Mouse (Mus musculus) hindbrain, embryonic 11.5 days (tissue): ENCODE results near the gene Oprl1. TPM values are rescaled to one million over a fixed set of nuclear protein-coding genes. Genes with fewer than 3 reads are reported as not detected.

ENCODE experiments used
- ATAC-seq: fragments of 200-750 bp; cut with Nextera tagmentation; 2 replicates; pipeline ENCODE4 v1.8.0; 2017; ENCODE audit warnings: mild to moderate bottlenecking, moderate TSS enrichment, moderate library complexity; ENCODE audit not compliant: low FRiP score
- DNase-seq: peaks from one replicate; pipeline ENCODE4 v3.0.0-alpha.2; 2015; ENCODE audit warnings: low spot score
- H3K27ac ChIP-seq: fragments of 300-500 bp; sonication (generic); 2 replicates; pipeline ENCODE4 v1.5.1; 2014; ENCODE audit warnings: mild to moderate bottlenecking, low read depth, low read length
- H3K27me3 ChIP-seq: fragments of 300-500 bp; sonication (generic); 2 replicates; pipeline ENCODE4 v1.6.1; 2014; ENCODE audit warnings: mild to moderate bottlenecking, low read length, moderate library complexity, mixed read lengths; ENCODE audit not compliant: control insufficient read depth, insufficient read depth
- H3K36me3 ChIP-seq: fragments of 300-500 bp; sonication (generic); 2 replicates; pipeline ENCODE4 v1.6.1; 2014; ENCODE audit warnings: mild to moderate bottlenecking, low read length, moderate library complexity, mixed read lengths; ENCODE audit not compliant: control insufficient read depth, insufficient read depth
- H3K4me1 ChIP-seq: fragments of 300-500 bp; sonication (generic); replicated peaks from 2 replicates; pipeline ENCODE4 v1.6.1; 2014; ENCODE audit warnings: low read length, mixed read lengths; ENCODE audit not compliant: control insufficient read depth, insufficient read depth
- H3K4me2 ChIP-seq: fragments of 300-500 bp; sonication (generic); replicated peaks from 2 replicates; pipeline ENCODE4 v1.6.1; 2014; ENCODE audit warnings: mild to moderate bottlenecking, low read depth, low read length
- H3K4me3 ChIP-seq: fragments of 300-500 bp; sonication (generic); 2 replicates; pipeline ENCODE4 v1.5.1; 2014; ENCODE audit warnings: low read depth, low read length
- H3K9ac ChIP-seq: fragments of 300-500 bp; sonication (generic); 2 replicates; pipeline ENCODE4 v1.6.1; 2014; ENCODE audit warnings: low read depth, low read length
- H3K9me3 ChIP-seq: fragments of 300-500 bp; sonication (generic); 2 replicates; pipeline ENCODE4 v1.6.1; 2016; ENCODE audit warnings: low read length; ENCODE audit not compliant: control insufficient read depth
- WGBS: fragments of 180-500 bp; shearing (Covaris S2); extraction: QIAGEN DNeasy Blood & Tissue Kit; methylation state at CpG from one replicate; pipeline ENCODE4 v1.1.7; 2014; 5-methylcytosine and 5-hydroxymethylcytosine counted together
- polyA plus RNA-seq: library from polyadenylated mRNA; unstranded; fragments of >200 nt; fragmentation: Nextera tagmentation; extraction: Ambion mirVana; gene quantifications from 2 replicates; pipeline ENCODE4 v1.2.1, GENCODE M21; 2014

Oprl1 gene
- polyA plus RNA-seq, 1 experiment from 2014 or later: 21.6 TPM

DNA sequence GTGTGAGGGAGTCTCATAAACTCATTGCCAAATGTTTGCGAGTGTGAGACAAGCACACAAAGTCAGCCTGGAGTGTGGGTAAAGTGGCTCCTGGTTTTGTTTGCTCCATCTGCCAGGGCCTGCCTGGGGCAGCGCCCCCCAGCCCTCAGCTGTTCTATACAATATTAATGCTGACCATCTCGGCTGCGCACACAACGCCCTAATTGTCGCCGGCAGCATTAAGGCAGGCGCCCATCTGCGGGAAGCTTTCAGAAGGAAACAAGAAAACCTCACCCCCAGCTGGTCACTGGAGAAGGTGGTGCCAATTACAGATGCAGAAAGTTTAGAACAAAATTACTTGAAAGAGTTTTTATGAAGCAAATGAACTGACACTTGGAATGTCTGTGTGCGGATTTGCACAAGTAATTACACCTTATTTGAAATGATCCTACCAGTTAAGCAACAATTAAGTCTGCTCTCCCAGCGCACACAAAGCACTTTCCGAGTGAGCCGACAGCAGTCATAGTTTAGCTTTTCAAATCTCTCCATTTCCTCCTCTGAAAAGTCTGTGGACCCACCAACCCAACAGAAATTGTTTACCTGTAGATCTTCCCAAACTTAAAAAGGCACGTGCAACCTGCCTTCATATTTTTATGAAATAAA lies 49.2 kb downstream of the Oprl1 start:
- peak overlapping the region; percentile 68 for H3K9ac ChIP-seq

DNA sequence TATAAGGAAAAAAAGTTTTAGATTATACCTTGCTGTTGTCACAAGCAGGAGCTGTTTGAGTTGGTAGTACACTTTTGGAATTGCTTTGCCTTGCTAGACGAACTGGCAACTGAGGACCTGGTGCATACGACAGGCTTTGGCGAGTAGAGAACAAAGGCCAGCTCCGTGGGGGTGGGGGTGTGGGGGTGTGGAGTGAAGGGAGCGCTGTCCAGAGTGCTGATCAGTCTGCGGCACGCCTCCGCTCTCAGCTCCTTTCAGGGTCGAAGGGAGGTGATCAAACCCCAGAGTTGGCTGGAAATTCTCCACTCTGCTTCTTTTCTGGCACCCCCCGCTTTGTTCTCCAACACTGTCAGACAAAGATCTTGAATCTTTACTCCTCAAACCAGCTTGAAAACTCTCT lies 49.8 kb downstream of the Oprl1 start:
- ATAC-seq (peak; percentile 68), DNase-seq (peak; percentile 86)
- WGBS: under 1% methylated on average over 10 of the region's 10 CpGs
- Histone ChIP-seq H3K9ac (peak overlapping the region; percentile 68), H3K4me3 (peak overlapping the region; percentile 42), H3K27ac (peak overlapping the region; percentile 98), H3K4me2 (peak overlapping the region; percentile 61), H3K36me3 (no peaks in the 10 kb centered on the region), H3K4me1 (no peaks in the 10 kb centered on the region; the same call in 1 of the 2 replicates), H3K27me3 (no peaks in the 10 kb centered on the region), H3K9me3 (no peaks in the 10 kb centered on the region)

More for the DNA sequence above, 49.2 kb downstream of the Oprl1 start:
- Histone ChIP-seq H3K27ac (peak overlapping the region; percentile 98), H3K4me1 (no peaks in the 10 kb centered on the region; the same call in 1 of the 2 replicates), H3K4me2 (peak overlapping the region; percentile 61), H3K36me3 (no peaks in the 10 kb centered on the region), H3K4me3 (peak overlapping the region; percentile 42), H3K27me3 (no peaks in the 10 kb centered on the region), H3K9me3 (no peaks in the 10 kb centered on the region)
- 15% methylated on average over 14 of the region's 14 CpGs for WGBS
- DNase-seq: peak; percentile 75
- ATAC-seq: peak; percentile 31; the same call in 1 of the 2 replicates

DNA sequence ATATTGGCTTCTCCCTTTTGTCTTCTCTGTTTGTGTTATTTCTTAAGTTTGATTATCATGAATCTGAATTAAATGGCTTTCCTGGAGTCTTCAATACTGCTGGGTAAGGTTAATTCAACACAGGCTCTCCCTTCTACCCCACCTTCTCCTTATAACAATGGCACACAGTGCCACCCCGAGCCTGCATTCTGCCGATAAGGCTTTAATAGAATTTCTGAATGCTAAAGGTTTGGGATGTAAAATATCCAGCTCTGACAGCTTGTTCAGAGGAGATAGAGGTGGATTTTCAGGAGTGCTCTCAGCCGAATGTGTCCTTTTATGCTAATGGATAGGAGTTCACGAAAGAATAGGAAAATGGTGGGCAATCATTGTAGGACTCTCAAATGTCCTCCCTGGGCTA lies 50.4 kb downstream of the Oprl1 start:
- Histone ChIP-seq H3K9me3 (no peaks in the 10 kb centered on the region), H3K27me3 (no peaks in the 10 kb centered on the region), H3K9ac (peak overlapping the region; percentile 68), H3K4me1 (no peaks in the 10 kb centered on the region; the same call in 1 of the 2 replicates), H3K27ac (peak overlapping the region; percentile 98), H3K36me3 (no peaks in the 10 kb centered on the region), H3K4me2 (peak overlapping the region; percentile 61), H3K4me3 (peak overlapping the region; percentile 42)
- DNase-seq: peak; percentile 25
- WGBS: 65% methylated on average over 4 of the region's 4 CpGs
- no peak for ATAC-seq

DNA sequence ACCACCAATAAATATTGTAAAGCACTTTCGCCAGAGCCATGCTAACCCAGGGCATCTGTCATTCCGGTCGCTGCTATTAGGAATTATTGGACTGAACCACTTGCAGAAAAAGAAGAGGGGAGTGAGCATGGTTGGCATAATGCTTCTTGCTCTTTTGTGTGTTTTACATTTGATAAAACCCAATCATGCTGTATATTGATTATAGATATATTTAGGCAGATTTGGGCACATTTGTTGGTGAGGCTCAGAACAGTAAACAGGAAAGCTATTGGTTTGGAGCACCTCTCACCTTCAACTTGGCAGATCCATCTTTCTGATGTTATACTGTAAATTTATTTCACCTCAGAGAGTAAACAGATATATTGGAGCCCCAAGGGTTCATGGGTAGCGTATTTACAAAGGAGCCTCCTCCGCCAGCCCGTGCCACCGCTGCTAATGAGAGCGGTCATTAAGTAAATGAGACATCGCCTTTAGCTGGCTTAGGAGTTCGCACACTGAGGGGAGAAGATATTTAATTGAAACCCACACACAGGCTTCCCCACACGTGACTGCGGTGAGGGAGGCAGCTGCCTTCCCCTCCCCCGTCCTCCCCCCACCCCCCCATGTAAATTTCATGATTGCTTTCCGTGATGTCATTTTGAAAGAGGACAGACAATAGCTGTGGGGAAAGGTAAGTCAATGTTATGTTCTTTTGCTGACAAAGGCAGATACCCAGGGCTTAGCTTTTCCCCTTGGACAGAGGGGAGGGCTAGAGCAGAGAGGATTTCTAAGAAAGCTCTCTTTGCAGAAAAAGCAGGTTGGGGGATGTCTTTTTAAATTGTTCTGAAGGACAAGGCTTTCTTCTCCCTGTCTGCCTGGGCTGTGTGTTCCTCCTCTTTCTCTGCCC lies 52.1 kb downstream of the Oprl1 start:
- Histone ChIP-seq H3K27me3 (no peaks in the 10 kb centered on the region), H3K4me3 (peak overlapping the region; percentile 31), H3K4me2 (peak overlapping the region; percentile 27), H3K4me1 (no peaks in the 10 kb centered on the region; the same call in 1 of the 2 replicates), H3K36me3 (no peaks in the 10 kb centered on the region), H3K27ac (peak overlapping the region; percentile 70), H3K9ac (peak overlapping the region; percentile 47), H3K9me3 (no peaks in the 10 kb centered on the region)
- WGBS: 37% methylated on average over 14 of the region's 14 CpGs
- DNase-seq: peak; percentile 46
- ATAC-seq: peak; percentile 56

DNA sequence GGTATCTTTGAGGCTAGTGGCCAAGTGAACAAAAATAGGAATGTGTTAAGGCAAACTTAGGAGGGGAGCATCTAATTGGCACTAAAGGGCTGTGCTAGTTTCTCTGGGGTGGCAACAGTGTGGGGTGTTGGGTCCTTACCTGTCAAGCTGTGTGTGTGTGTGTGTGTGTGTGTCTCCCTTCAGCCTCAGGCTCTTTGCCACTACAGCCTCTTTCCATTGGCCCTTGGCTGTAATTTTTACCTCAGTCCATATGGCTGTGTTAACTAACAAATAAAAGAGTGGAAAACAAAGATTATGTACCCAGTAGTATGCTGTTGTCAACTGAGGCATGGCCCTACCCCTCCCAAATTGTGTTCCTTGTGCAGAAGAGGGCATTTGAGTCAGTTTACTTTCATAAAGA lies 53.6 kb downstream of the Oprl1 start:
- peak overlapping the region; percentile 31 for H3K4me3 ChIP-seq
- H3K36me3 ChIP-seq: no peaks in the 10 kb centered on the region
- H3K4me1 ChIP-seq: no peaks in the 10 kb centered on the region; the same call in 1 of the 2 replicates
- H3K9ac ChIP-seq: peak overlapping the region; percentile 11; the same call in 1 of the 2 replicates
- H3K9me3 ChIP-seq: no peaks in the 10 kb centered on the region
- peak overlapping the region; percentile 27 for H3K4me2 ChIP-seq
- DNase-seq (no peak), ATAC-seq (no peak)
- no peaks in the 10 kb centered on the region for H3K27me3 ChIP-seq
- H3K27ac ChIP-seq: no peak overlapping the region

DNA sequence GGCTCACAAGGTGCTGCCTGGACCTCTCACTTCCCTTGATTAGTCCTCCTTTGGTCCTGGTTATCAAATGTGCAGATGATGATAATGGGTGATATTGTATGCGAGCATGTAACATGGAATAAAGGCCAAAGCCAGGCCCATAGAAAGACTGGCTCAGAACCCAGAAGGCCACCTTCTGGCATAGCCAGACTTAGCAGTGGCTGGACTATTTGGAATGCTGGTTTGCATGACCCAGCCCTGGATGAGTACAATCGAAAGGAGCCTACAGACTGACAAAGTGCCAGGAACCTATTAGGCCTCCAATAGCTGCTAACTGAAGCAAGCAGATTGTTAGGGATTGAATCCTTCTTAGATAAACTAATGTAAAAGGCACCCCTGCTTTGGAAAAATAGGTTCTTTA lies 54.6 kb downstream of the Oprl1 start:
- Histone ChIP-seq H3K9ac (no peak overlapping the region), H3K9me3 (no peaks in the 10 kb centered on the region), H3K4me3 (peak overlapping the region; percentile 31; the same call in 1 of the 2 replicates), H3K4me1 (no peaks in the 10 kb centered on the region), H3K27ac (no peak overlapping the region), H3K27me3 (no peaks in the 10 kb centered on the region), H3K36me3 (no peaks in the 10 kb centered on the region), H3K4me2 (peak overlapping the region; percentile 27)
- WGBS: 96% methylated on average over 2 of the region's 2 CpGs
- no peak for ATAC-seq
- no peak for DNase-seq

Other genes with a start within 250 kb of the Oprl1 start
- 0.09 and 0.14 TPM in 2 replicates for gene Abhd16b, start 221.8 kb upstream of the Oprl1 start, polyA plus RNA-seq
- 145 and 151 TPM in 2 replicates for gene Tpd52l2, start 217.9 kb upstream of the Oprl1 start, polyA plus RNA-seq
- gene Dnajc5, start 194.5 kb upstream of the Oprl1 start, polyA plus RNA-seq: 97.1 and 104 TPM in 2 replicates
- 54.1 and 57.7 TPM in 2 replicates for gene Uckl1, start 130.1 kb upstream of the Oprl1 start, polyA plus RNA-seq
- gene Prpf6, start 123.1 kb upstream of the Oprl1 start, polyA plus RNA-seq: 66.5 and 78.1 TPM in 2 replicates
- gene Zfp512b, start 122.2 kb upstream of the Oprl1 start, polyA plus RNA-seq: 25.4 and 30.8 TPM in 2 replicates
- 75.9 and 77.7 TPM in 2 replicates for gene Samd10, start 115.8 kb upstream of the Oprl1 start, polyA plus RNA-seq
- gene Gm29797, start 58.0 kb upstream of the Oprl1 start, polyA plus RNA-seq: 0.35 TPM in 1 of 2 replicates, not detected in the other
- 17.0 and 17.1 TPM in 2 replicates for gene Sox18, start 43.4 kb upstream of the Oprl1 start, polyA plus RNA-seq
- gene Tcea2, start 34.7 kb upstream of the Oprl1 start, polyA plus RNA-seq: 20.7 and 21.2 TPM in 2 replicates
- gene Rgs19, start 21.0 kb upstream of the Oprl1 start, polyA plus RNA-seq: 62.2 and 63.7 TPM in 2 replicates
- gene Lkaaear1, start 16.6 kb upstream of the Oprl1 start, polyA plus RNA-seq: not detected in 2 replicates
- 38.7 and 39.3 TPM in 2 replicates for gene Myt1, start 48.3 kb downstream of the Oprl1 start, polyA plus RNA-seq
- gene Pcmtd2, start 122.8 kb downstream of the Oprl1 start, polyA plus RNA-seq: 33.8 and 34.3 TPM in 2 replicates
- gene Polr3k, start 149.3 kb downstream of the Oprl1 start, polyA plus RNA-seq: 96.5 and 97.5 TPM in 2 replicates